Mouse (Mus musculus) liver, embryonic 18 days (tissue): Measurements from ENCODE around the gene Lmbr1l. TPM values are rescaled to one million over a fixed set of nuclear protein-coding genes. Genes with fewer than 3 reads are reported as not detected.

Experiments used
- polyA plus RNA-seq: library from polyadenylated mRNA; depleted of rRNA; stranded (reverse); fragments of >200 nt; gene quantifications from 2 replicates; pipeline ENCODE4 v1.2.3, GENCODE M21; 2012; rRNA removed

The Lmbr1l gene
- 15.8 and 17.4 TPM in 2 replicates for polyA plus RNA-seq

GRCm38 (mm10) chr15:98917538-98918498 lies at the start of gene Lmbr1l:
TSS of gene Lmbr1l (minus strand) at chr15:98918231.

GRCm38 (mm10) chr15:98953401-98954356 lies 35.6 kb upstream of the Lmbr1l start, which contains the start of the genes Gm49450 and Tuba1a:
TSS of gene Gm49450 (minus strand) at chr15:98953551.
TSS of gene Tuba1a (minus strand) at chr15:98953703.

DNA sequence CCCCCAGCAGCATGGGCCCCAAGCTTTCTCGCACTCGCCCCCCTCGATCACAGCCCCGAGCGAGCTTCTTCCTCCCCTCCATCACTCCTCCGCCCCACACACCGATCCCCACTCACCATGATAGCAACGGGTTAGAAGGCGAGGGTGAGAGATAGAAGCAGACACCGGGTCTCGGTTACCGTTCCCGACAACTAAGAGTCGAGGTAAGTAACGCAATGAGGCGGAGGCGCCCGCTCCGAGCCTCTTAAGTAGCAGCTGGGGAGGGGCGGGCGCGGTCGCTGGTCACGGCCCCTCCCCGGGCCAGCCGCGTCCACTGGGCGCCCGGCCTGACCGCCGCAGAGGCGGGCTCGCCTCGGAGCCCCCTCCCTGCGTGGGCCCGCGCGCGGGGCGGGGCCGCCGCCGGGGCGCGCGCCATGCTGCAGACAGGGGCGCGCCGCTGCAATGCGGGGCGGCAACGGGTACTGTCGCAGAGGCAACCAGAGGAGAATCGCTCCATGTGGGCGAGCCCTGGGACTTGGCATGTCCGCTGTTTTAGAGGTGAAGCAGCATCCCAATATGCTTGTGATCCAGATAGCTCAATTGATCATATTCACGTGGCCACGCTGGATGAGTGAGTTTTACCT lies 16.3 kb upstream of the Lmbr1l start, which contains the start of gene Tuba1b:
Gene Tuba1b, minus strand, starts transcription at position 349 of the 623 bp plus-strand sequence.

DNA sequence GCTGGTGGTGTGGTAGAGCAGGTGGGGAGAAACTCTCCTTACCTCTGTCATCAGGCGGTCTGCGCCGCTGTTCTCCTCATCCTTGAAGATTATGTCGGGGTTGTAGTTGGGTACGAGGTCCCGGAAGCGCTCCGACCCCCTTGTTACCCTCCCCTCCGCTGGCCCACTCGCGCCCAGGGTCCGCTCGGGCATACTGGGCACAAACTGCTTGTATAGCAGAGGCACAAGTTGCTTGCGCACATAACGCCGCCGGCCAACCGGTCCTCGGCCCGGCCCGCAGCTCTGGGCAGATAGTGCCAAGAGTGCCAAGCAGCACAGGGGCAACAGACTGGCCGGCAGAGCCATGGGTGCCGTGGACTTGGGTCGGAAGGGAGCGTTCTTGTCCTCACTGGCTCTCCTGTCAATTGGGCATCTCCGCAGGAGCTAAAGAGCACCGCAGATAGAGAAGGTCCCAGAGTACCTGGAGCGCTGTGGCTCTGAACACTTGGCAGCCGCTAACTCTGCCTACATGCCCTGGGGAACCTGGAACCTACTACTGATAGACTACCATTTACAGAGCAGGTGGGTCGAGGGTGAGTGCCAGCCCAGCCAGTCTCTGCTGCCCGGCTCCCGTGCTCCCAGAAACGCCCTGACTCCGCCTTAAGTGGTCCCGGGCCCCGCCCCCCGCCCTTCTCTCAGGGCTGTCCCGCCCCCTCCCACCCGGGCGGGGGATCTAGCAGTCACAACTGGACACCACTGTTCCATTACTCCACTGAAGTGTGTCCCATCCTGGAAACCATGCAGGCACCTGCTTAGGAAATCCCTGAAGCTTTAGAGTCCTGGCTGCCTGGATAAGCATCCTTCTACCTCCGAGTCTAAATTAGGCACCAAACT lies 19.9 kb downstream of the Lmbr1l start, which contains the start of gene Dhh:
Gene Dhh, minus strand, starts transcription at position 613 of the 873 bp plus-strand sequence.

DNA sequence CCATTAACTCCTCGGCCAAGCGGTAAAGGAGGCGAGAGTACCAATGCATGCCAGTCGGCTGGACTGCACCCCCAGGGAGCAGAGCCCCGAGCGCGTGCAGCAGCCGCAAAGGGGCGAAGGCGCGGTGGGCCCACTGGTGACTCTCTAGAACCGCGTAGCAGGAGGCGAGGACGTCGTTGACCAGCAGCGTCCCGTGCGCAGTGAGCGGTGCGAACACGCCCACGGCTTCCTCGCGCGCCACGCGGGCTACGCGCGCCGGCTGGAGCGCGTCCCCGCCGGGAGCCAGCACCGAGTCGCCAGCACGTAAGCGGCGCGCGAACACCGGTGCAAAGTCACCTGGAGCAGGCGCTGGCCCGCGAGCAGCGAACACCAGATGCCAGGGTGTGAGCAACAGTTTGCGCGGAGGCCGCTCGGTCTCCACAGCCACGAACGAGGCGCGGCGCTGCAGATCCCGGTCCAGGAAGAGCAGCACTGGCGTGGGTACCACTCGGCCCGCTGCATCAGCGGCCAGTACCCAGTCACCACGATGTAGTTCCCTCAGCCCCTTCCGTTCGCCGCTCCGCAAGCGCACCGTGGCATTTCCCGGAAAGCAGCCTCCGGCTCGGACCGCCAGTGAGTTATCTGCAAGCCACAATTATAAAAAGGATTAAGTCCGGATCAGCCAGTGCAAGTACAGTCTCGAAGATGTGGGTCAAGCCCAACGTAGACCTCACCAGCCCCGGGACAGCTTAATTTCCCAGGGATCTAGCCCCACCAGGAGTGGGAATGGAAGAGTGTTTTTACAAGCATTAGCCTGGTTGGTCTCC lies 23.9 kb downstream of the Lmbr1l start, which contains the start of gene Rhebl1:
Gene Rhebl1, minus strand, starts transcription at position 601 of the 806 bp plus-strand sequence.

DNA sequence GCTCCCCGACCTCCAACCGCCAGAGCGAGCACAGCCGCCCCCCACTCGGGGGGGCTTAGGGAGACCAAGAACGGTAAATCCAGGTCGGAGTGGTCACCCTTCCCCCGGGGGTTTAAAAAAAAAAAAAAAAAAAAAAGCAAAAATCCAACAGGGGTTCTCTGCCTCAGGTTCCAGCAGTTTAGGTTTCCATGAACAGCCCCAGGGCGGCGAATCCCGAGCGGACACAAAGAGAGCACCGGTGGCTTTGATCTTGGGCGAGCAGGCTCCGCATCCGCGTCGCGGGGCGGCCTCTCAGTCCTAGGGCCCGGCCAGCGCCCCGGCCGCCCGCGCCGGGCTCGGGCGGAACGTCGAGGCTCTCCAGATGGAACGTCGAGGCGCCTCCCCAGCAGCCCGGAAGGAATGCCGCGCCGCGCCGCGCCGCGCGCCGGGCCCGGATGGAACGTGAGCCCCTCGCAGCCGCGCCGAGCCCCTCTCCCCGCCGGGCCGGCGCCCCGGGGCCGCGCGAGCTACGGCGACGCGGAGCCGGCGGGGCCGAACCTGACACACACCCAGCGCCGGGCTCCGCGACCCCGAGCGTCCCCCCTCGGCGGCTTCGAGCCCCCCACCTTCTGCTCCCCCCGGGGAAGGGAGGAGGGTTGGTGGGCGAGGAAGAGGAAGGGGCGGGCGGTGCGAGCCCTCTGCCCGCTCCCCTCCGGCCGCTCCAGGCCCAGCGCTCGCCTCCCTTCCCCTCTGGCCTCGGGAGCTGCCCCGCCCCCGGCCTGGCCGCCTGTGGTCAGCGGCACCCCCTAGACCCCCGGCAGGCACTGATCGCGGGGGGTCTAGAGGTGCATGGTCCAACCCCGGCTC lies 46.7 kb downstream of the Lmbr1l start, which contains the start of gene Kmt2d:
Gene Kmt2d, minus strand, starts transcription at position 135 of the 846 bp plus-strand sequence.

Other genes starting within 250 kb of the Lmbr1l start
- gene Rnd1, start 240.8 kb downstream of the Lmbr1l start, polyA plus RNA-seq, result 1.9 and 2.1 TPM in 2 replicates
- gene Ccdc65, start 210.0 kb downstream of the Lmbr1l start, polyA plus RNA-seq, result 0.03 and 0.04 TPM in 2 replicates
- gene Fkbp11, start 190.0 kb downstream of the Lmbr1l start, polyA plus RNA-seq, result 136 and 198 TPM in 2 replicates
- 17.4 and 22.0 TPM in 2 replicates for gene Arf3, start 155.0 kb downstream of the Lmbr1l start, polyA plus RNA-seq
- 0.03 and 0.07 TPM in 2 replicates for gene Wnt10b, start 140.1 kb downstream of the Lmbr1l start, polyA plus RNA-seq
- not detected in 2 replicates for gene Wnt1, start 128.4 kb downstream of the Lmbr1l start, polyA plus RNA-seq
- 0.01 and 0.02 TPM in 2 replicates for gene Ddn, start 108.7 kb downstream of the Lmbr1l start, polyA plus RNA-seq
- gene Prkag1, start 86.7 kb downstream of the Lmbr1l start, polyA plus RNA-seq, result 47.3 and 53.3 TPM in 2 replicates
- gene Kmt2d, start 47.0 kb downstream of the Lmbr1l start, polyA plus RNA-seq, result 3.5 and 6.2 TPM in 2 replicates
- 1.5 and 1.6 TPM in 2 replicates for gene Rhebl1, start 23.7 kb downstream of the Lmbr1l start, polyA plus RNA-seq
- 0.14 and 0.16 TPM in 2 replicates for gene Dhh, start 19.7 kb downstream of the Lmbr1l start, polyA plus RNA-seq
- 760 and 830 TPM in 2 replicates for gene Tuba1b, start 16.3 kb upstream of the Lmbr1l start, polyA plus RNA-seq
- gene Gm49450, start 35.3 kb upstream of the Lmbr1l start, polyA plus RNA-seq, result 0.19 TPM in 1 of 2 replicates, not detected in the other
- gene Tuba1a, start 35.5 kb upstream of the Lmbr1l start, polyA plus RNA-seq, result 31.0 and 37.6 TPM in 2 replicates
- 221 and 258 TPM in 2 replicates for gene Tuba1c, start 111.7 kb upstream of the Lmbr1l start, polyA plus RNA-seq
- gene Prph, start 136.9 kb upstream of the Lmbr1l start, polyA plus RNA-seq, result 0.17 and 0.37 TPM in 2 replicates
- gene Troap, start 156.3 kb upstream of the Lmbr1l start, polyA plus RNA-seq, result 6.3 and 9.4 TPM in 2 replicates
- 0.02 and 0.07 TPM in 2 replicates for gene C1ql4, start 169.6 kb upstream of the Lmbr1l start, polyA plus RNA-seq
- gene Dnajc22, start 174.9 kb upstream of the Lmbr1l start, polyA plus RNA-seq, result 32.2 and 35.9 TPM in 2 replicates
- gene Spats2, start 207.7 kb upstream of the Lmbr1l start, polyA plus RNA-seq, result 5.8 and 6.0 TPM in 2 replicates